Mouse (Mus musculus): ENCODE measurements around the gene Zfp536.
"Not testable (repeated sequence)": the region's sequence is repeated elsewhere in the genome, so short reads cannot be mapped to it uniquely, and the experiment has no call there.

Zfp536 gene

DNA sequence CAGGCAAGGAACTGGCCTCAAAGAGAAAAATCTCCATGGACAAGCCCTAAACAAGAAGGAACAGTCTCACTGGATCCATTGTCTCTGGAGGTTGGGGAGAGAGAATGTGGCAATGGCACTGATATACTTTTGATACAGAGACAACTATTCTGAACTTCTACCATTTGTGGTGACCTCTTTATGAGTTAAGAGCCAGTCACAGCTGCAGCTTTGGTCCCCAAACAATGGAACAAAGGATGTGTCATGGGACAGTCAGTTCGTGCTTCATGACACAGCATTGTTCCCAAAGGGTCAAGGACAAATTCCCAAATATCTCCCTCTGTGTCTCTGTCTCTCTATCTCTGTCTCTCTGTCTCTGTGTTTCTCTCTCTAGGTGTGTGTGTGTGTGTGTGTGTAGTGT, 20.4 kb downstream of the Zfp536 start:
- DNase-seq = no peak

DNA sequence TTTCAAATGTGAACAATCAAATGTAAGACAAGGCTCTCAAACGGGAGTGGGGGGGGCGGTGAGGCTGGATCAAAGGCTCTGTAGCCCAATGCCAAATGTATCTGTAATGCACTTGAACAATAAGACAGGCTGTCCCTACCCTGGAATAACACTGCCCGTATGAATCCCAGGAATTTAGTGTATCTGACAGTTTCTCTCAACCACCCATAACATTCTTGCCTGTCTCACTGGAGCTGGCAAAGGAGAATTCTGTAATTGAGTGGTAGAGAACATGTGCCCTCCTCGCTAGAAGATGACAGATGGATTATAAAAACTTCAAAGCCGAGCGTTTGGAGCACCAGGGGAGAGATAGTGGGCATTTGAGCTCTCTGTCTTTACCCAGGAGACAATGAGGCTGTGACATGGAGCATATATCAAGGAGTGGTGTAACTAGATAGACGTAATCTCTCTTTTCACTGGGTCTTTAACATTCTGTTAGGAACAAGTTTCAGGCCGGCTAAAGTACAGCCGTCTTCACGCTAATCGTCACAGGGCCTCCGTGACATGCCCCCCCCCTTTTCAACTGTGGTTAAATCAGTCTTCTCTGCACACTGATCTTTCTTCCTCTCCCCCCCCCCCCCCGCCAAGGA, 27.2 kb downstream of the Zfp536 start:
- no peak for DNase-seq

DNA sequence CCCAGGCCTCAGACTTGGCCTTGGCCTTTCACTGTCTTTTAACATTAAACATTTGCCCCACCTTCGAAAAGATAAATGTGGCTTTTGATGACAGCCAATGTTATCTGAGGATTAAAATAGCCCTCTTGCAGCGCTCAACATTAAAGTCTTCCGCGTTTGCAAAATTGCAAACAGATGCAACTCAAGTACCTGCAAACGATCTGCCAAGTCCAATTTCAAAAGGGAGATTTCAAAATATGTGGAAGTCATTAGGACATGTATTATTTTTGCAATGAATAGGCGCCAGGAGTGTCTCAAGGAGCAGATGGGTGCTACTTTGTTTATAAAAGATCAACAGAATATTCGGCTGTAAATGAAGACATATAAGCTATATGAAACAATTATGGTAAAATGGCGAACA, 30.1 kb downstream of the Zfp536 start:
- no peak for DNase-seq

DNA sequence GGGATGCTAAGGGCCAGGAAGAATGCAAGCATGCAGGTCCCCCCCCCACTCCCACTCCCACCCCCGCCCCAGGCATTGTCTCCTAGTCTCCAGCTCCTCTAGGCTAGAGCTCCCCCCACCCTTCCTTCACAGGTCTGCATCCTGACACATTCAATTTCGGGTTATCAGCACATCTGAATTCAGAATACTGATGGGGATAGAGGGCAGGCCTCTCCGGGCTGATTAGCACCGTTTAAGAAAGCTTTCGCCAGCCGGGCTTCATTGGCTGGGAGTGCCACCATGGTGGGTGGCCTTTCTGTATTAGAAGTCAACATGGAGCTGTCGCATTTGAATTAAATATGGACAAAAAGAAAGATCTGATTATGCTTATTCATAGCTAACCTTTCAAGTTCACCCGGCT, 36.2 kb downstream of the Zfp536 start:
- DNase-seq = no peak

DNA sequence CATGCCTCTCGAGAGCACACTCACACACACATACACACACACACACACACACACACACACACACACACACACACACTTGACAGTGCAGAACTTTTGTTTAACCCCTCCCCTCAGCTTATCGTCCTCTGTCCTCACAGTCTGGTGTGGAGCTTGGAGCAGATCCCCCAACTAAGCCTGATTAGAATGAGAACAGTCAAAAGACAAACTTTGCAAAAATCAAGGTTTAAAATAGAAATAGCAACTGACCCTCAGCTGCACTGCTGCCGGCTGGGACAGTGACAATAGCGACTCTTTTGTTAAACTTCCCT, 37.1 kb downstream of the Zfp536 start:
- no peak for DNase-seq

DNA sequence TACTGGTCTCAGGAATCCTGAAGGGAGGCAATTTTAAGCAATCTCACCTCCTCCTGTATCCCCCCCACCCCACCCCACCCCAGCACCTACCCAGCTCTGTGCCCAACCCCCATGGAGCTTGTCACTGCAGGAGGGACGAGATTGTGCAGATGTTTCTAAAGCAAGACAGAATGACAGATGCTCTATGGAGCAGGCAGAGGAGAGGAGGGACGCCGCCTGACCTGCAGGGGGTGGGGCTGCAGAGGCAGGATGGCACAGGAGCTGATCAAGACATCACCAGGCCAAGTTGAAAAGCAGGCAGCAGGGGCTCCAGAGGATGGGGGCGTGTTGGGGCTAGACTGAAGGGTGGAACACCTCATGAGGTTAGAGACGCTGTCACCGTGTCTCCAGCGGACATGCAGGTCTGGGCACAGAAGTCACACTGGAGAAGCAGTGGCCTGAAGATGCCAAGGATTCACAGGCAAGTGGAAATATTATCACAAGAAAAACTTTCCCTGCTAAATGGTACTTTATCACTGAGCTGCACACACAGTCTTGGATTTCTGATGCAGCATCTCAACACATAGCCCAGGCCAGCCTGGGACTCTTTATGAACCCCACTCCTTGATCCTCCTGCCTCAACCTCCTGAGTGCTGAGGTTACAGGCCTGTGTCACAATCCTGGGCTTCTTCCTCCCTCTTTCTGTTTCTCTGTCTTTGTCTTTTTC, 37.6 kb downstream of the Zfp536 start:
- no peak for DNase-seq

DNA sequence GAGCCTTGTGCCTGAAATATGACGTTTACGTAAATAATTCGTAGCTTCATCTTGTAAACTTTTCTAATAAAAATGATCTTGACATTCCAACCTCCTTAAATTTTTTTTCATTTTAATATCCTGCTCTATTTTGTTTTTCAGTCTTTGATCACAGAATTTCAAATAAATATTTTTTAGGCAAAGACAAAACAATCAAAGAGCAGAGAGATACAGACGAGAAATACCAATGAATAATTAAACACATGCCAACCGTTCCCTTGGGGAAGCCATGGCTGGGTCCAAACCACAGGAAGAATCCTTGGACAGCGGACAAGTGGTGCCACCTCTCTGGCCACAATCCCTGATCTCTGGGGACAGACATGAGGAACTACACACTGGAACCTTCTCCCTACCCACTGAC, 38.3 kb downstream of the Zfp536 start:
- no peak for DNase-seq

DNA sequence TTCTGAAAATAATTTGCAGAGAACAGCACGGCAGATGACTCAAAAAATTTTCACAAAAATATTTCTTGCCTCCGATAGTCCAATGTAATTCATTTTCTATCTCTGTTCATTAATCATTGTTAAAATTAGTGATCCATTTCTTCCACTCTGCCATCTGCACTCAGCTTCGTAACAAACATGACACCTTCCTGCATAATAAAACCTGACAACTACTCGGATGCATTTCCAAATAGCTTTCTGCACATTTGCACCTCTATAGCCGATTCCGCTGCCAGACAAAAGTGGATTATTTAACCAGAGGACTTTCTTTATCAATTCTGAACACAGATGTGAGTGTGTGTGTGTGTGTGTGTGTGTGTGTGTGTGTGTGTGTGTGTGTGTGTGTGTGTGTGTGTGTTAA, 38.9 kb downstream of the Zfp536 start:
- DNase-seq = no peak

DNA sequence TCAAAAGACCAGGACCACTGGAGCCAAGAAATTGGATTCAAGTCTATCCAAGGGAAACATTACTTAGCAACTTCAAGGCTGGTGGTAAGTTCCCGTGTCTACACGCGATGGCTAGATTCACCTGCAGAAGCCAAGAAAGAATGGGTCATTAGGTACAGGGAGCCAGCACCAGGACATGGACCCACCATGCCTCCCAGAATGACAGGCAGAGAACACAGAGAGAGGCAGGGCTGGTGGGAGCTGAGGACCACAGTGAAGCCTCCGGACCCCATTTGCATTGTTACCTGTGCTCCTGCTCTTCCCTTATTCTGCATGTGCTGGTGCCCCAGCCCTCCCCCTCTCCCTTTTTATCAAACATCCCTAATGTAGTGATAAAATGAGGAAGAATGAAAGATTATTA, 39.4 kb downstream of the Zfp536 start:
- no peak for DNase-seq

DNA sequence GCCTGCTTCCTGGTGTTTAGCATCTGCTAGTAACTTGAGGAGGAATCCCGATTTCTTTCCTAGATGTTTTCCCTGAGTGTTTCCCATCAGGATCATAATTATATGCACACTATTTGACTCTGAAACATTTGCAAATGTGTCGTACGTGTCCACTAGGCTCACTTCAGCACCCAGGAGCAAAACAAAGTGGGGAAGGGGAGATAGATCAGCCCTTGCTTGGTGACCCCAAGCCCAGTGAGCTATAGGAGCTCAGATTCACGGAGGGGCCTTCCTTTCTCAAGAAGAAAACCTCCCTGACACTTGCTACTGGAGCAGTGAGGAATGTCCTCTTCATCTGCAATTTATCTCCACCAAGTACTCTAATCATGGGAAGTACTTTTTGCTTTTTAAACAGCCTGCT, 40.7 kb downstream of the Zfp536 start:
- no peak for DNase-seq

DNA sequence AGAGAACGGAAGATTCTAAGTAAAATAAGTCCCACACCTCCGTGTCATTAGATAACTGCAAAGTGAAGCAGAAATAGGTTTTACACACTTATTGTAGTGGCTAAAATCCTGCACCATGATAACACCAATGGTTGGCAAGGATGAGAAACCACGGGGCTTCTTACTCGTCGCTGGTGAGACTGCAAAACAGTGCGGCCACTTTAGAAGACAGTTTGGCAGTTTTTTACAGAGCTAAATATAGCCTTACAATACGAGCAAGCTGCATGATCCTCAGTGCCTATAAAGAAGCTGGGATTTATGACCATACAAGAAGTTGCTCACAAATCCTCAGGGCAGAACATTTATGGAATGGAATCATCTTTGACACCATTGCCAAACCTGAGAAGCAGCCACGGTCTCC, 45.7 kb downstream of the Zfp536 start:
- DNase-seq = no peak

DNA sequence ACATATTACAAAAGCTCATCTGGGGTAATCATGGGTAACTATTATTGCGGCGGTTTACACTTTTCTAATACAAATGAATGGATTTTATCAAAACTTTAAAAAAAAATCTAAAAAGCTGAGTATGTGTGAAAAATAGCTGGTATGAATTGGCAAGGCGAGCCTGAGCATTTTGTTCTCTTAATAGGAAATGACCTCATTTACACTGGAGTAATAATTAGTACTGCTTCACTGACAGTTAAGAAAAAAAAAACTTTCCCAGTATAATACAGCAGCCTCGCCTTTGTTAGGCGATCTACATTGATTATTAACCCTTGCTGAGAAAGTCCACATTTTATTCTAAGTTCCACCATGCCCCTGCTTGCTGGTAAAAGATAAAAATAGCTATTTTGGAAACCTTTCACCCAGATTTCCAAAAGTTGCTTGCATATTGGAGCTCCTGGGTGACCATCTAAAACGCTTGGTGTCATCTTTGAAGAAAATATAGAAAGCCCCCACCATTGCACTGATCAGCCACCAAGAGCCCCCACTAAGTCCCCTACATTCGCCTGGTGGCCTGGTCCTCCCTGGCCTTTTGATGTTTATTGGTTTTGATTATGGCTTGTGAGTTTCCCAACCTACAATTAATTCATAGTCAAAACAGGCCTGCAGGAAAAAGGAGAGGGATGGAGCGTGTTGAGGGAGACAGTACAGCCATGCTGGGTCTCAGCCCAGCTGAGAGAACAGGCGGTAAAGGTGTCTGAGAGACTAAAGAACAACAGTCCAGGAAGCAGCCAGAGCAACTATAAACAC, 49.2 kb downstream of the Zfp536 start:
- DNase-seq = no peak

DNA sequence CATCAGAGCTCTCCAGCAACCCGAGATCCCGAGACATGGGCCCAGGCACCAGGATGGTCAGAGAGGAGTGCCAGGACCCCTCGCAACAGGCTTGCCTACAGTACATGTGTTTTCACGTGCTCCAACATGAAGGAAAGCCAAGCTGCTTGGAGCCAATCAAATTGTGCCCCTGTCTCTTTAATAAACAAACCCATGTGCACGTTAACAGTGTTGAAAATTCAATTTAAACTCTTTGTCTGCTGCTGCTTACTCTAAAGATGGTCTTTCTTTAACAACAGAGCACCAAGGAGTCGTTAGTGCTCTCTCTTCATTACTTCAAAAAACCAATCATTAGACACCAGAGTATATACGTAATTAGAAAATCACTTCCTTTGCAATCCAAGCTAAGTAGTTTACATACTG, 50.2 kb downstream of the Zfp536 start:
- no peak for DNase-seq

DNA sequence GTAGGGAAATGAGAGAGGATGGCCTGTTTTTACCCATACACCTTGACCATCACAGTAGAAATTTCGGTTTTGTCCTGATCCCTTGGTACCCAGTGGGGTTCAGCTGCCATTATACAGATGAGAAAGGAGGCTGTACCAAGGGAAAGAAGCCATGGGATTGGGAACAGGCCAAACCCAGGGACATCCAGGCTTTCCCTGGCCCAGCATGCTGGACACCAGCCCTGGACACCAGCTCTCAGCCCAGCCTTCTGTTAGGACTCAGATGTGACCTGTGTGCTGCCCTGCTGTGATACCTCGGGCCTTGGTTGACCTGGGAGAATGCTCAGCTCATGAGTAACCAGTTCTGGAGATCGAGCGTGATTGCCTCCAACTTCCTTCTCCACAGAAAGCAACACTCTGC, 51.8 kb downstream of the Zfp536 start:
- DNase-seq = no peak

DNA sequence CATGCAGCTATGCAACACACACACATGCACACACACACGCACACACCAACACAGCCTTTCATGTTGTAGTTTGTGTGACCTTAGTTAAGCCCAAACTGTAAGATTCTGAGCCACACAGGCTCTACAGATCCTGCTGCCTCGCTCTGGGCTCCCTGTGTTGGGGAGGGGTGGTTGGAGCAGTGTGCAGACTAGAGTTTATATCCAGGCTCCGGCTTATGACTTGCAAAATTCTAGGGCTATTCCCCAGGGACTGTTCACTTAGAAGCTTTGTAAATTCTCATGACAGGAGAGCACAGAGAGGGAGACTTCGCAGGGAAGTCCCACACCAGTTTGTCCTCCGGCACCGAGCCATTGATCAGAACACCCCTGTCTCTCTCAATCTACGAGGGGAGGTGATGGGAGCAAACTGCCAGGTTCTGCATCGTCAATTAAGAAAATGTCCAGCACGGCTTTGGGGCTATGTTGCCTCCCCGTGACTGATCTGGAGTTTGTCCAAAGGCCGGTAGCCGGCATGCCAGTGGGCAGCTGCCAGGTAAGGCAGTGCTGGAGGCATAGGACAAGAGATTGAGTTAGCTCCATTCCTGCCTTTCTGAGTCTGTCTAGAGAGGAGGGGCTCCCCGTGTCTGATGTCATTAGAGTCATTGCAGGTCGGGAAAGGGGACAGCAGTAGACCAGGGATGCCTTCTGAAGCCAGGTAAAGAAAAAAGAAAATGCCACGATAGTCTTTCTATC, 54.6 kb downstream of the Zfp536 start:
- DNase-seq = peak; percentile 21

DNA sequence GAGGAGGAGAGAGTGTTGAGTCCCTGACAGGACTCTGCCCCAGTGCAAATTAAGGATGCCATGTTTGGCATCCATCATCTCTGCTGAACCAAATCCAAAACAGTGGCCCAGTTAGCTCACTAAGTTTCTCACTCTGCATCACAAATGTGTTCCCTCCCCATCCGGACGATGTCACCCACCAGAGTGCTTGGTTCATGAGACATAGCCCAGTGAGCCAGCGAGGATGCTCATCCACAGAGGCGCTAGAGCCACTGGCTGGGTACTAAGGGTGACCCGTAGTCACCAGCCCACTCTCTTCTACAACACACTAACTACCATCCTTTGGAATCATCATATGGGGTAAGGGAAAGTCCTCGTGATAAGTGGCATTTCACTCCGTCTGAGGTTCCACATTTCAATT, 56.4 kb downstream of the Zfp536 start:
- no peak for DNase-seq

DNA sequence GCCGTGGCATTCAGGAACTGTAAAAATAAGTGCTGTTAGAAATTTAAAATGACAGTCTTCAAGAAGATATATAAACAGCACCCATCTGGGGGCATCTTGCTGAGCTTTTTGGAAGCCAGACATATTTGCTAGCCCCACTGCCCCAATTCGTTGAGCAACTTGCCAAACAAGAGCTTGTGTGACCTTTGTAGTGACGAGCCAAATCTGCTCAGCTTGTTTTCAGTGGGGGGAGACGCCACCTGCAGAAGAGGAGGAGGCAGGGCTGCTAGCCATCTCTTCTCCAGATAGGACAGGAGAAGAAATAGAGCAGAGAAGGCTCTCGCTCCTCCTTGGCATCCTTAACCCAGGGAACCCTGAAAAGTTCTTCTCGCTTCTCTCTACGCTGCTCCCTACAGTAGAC, 56.8 kb downstream of the Zfp536 start:
- DNase-seq = no peak

DNA sequence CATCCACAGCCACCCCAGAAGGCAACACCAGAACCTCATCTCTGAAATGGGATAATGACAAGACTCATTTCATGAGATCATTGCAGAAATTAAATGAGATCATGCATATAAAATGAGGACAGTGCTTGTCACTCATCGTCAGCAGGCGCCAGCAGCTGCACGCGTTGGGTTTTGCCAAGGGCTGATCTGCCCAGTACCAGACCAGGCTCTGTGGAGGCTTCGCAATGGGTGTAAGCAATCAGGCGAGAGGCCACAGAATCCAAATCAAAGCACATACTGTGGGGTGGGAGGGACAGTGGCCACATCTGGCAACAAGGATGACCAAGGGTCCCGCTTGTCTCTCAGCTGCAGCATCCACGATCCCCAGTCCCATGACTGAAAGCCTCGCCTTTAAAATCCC, 69.0 kb downstream of the Zfp536 start:
- no peak for DNase-seq

DNA sequence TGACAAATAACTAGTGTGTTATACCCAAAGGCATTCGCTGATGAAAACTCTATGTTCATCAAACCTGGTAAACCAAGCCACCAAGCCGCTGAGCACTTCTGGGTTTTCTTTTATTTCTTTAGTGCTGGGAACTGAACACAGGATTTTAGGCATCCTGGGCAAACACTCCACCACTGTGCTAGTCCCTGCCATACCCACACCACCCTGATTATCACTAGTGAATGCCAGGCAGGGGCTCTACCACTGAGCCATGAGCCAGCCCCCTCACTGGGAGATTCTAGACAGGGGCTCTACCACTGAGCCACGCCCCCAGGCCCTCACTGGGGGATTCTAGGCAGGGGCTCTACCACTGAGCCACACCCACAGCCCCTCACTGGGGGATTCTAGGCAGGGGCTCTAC, 76.1 kb downstream of the Zfp536 start:
- not testable (repeated sequence) for DNase-seq

DNA sequence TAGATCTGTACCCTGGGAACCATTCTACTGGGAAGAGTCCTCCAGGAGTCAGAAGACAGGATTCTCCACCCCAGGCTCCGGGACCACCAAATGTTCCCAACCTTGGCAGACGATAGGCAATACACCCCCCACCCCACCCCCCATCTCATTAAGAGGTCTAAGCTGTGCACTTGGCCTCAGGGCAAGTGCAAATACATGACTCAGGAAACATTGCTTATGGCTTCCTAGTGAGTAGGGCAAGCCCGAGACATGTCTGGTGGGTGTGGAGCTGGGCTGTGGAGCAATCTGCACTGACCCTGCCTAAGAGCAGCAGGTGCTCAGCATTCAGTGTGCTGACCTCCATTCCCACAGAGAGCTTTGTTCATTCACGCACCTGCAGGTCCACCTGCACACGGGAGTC, 78.4 kb downstream of the Zfp536 start:
- peak; percentile 19 for DNase-seq

DNA sequence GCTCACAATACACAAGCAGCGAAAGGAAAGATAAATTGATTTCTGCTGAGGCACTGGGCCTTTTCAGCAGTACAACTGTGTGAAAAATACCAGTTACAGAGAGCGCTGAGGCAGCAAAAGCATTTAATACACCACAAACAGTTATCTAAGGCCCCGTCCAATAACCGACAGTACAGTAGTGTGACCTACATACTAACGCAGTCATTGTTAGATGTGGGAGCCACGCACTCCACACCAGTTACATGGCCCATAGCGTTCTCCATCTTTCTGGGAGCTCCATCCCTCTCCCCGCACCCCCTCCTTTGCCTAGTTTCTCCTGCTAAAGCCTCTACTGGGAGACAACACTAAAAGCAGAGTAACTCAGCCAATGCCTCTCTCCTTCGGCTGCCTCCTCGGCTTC, 82.8 kb downstream of the Zfp536 start:
- DNase-seq = peak; percentile 36

DNA sequence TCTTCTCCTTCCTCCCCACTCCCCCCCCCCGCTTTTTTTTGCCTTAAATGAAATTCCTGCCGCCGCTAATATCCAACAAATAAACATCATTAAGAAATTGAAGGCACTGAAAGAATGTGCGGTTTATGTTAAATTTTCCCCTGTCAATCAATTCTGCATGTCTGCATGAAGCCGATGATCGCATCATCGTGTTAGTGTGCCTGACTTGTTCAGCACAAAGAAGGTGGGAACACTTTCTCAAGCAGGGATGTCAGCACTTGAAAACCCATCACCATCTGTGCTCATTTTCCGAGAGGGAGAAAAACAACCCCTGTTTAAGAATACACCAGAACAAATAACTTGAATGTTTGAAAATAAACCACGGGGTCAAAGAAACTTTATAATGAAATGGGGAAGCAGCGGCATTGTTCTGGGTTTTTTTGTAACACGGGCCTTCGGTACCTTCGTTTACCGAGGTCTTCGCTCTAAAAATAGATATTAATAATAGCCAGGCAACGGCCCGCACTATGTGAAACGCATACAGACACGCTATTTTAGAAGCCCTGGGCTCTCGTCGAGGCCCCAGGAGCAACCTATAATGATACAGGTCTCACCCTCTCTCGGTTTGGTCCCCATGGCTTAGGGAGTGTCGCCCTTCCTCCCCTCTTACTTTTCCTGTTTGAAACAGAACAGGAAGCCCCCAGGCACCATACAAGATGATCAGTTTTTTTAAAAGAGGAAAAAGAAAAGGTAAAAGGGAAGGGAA, 83.7 kb downstream of the Zfp536 start:
- peak; percentile 67 for DNase-seq

DNA sequence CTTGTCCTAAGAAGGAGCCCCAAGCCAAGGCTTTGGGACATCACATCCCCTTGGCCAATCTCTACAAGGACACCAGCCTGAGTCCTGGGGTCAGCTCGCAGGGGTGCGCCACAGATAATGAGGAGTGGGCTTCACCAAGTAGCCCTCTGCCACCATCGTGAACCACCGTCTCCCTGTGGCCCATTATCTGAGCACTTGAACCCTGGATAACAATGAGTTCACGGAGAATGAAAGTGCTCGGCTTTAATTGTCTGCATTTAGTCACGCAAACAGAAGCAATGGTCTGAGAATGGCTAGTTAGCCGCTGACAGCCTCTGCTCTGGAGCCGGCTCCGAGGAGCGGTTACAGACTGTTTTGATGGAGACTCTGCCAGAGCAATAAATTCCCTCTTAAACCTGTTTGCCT, 84.3 kb downstream of the Zfp536 start:
- DNase-seq = peak; percentile 66

Measured in embryo, embryonic 11 days (tissue).